Mouse (Mus musculus) mature B cell (primary cell): ENCODE results near the gene Eif3b.

Experiments used
- in situ Hi-C: fragments of 300-500 bp; cut with MboI; formaldehyde crosslinking; loops from 2 replicates; pipeline ENCODE4 v1.14.3; 2019

The Eif3b gene

DNA sequence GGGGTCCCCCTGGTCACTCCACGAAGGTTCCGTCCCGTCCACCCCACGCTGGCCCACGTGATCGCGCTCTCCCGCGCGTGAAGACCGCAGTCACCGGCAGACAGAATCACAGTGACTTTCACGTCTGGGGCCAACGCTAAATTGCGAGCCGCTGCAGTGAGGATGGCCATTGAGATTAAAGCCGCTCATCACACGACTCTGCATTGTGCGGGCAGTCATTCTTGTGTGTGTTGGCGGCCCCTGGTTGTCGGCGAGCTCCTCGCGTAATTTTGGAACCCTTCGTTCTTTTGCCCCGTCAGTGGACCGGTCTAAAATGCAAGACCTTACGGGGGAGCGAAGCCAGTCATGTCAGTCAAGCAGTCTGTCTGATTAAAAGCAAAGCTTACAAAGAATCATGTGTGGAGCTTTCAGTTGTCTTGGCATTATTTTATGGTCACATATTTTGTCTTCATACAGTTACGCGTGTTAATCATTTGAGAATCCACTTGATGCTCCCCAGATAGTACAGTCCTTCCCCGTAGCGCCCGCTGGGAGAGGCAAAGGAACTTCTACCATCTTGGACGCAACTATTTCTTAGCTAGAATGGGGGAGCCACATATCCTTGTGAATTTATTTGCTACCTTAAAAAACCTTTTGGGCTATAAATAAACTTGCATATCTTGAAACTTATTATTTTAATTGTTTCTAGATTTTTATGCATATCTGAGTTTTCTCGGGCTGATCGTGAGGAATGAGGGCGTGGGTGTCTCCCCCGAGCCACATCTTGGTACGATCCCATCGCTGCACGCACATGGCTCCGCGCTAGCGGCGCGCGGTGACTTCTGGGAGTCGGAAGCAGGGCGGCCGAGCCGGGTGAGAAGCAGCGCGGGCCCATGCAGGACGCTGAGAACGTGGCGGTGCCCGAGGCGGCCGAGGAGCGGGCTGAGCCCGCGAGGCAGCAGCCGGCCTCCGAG lies at the start of gene Eif3b:
TSS of gene Eif3b (plus strand) at position 840 of the 953 bp plus-strand sequence.
- in situ Hi-C loops = loop anchor here (25.0 kb wide), 1 partner anchor 581 kb away; the partner anchor contains the start of genes Gm26938 and Psmg3

GRCm38 (mm10) chr5:140369466-140369865 lies 49.7 kb upstream of the Eif3b start:
- in situ Hi-C loops = no loop called here

GRCm38 (mm10) chr5:140370446-140371254 lies 48.5 kb upstream of the Eif3b start:
- in situ Hi-C loops = no loop called here

DNA sequence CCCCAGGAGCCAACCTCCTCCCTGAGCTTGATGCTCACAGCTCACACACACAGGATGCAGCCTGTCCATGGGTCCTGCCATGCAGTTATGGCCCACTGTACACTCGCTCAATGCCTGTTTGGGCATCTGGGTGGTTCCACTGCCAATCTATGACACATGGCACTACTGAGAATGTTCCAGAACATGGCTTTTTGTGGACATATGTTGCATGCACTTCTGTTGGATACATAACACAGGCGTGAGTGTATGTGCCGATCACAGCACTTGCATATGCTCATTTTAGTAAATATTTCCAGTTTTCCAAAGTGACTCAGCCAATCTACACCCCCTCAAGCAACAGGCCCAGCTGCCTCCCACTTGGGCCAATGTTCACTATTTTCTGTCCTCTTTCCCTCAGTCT lies 47.5 kb upstream of the Eif3b start:
- in situ Hi-C loops = no loop called here

- in situ Hi-C loops = no loop called here
Observed at GRCm38 (mm10) chr5:140373711-140374110, 45.4 kb upstream of the Eif3b start.

DNA sequence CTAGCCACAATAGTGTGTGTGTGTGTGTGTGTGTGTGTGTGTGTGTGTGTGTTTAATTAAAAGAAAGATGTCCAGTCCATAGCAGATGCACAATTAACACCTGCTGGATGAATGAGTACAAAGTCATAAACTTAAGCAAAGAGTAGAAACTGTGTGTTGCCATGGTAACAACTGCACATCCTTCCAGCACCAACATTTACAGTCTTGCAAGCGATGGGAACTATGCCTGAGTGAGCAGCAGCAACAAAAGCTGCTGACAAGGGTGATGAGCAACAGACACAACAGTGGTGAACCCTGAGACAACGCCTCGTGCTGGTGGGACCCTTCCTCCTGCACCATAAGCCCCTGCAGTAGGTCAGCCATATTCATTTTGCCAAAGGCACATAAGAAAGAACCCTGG lies 44.9 kb upstream of the Eif3b start:
- in situ Hi-C loops = no loop called here

DNA sequence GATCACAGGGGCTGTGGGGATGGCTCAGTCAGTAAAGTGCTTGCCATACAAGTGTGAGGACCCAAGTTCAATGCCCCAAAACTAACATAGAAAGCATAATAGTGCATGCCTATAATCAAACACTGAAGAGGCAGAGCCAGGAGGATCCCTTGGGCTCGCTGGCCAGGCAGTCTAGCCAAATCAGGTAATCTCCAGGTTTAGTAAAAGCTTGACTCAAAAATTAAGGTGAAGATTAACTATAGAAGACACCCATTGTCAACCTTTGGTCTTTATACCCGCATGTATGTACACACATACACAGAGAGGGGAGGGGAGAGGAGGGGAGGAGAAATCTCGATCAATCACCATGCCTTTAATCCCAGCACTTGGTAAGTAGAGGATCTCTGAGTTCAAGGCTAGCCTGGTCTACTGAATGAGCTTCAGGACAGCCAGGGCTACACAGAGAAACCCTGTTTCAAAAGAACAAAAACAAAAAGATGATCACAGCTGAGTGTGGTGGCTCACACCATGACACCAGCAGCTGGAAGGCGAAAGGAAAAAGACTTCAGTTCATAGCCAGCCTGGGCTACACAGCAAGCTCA lies 43.8 kb upstream of the Eif3b start:
- in situ Hi-C loops = no loop called here

- in situ Hi-C loops = no loop called here
Observed at GRCm38 (mm10) chr5:140378121-140378853, 40.8 kb upstream of the Eif3b start.

DNA sequence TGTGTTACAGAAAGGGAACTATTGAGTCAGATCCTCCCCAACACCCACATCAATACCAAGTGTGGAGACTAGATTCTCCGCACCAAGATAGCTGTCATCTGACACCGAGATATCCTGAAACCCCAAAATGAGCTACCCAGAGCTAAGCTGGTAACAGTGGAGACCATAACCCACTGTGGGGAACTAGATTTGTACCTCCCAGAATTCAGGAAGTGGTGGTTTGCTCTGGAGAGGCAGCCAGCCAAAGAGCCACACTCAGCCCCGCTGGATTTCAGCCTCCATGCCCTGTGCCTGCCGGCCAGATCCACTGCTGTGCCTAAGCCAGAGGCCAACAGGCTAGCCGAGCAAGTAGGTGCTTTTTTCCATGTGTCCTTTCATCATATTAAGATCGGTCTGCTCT lies 39.8 kb upstream of the Eif3b start:
- in situ Hi-C loops = no loop called here

GRCm38 (mm10) chr5:140381156-140381555 lies 38.0 kb upstream of the Eif3b start:
- in situ Hi-C loops = no loop called here

DNA sequence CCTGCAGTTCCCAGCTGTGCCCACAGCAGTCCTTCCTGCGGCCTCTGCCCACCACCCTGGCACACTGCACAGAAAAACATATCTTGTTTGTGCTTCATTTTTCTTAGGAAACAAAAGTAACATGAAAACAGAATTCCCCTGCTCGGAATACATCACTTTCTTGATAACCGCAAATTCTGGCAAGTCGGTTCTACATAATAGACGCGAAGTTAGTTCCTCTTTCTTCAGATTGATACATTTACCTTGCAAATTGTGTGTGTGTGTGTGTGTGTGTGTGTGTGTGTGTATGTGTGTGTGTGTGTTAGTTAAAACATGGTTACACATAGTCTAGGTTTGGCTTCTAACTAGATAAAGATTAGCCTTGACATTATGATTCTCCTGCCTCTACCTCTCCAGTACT lies 36.4 kb upstream of the Eif3b start:
- in situ Hi-C loops = no loop called here

DNA sequence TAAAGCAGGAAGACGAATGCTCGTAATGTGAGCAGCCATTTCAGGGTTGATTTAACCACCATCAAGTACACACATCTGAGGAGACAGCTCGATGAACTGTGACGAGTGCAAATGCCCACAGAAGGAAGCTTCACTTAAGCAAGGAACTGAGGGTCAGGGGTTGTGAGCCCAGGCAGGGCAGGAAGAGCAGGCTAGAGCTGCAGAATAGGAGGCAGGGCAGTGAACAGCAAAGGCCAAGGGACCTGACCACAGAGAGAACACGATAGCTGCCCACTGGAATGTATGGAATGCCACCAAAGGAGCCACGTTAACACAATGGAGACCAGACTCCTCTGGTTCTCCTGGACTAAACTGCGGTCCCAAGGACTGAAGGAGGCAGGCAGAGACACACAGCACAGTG lies 35.6 kb upstream of the Eif3b start:
- in situ Hi-C loops = no loop called here

GRCm38 (mm10) chr5:140384462-140384861 lies 34.7 kb upstream of the Eif3b start:
- in situ Hi-C loops = no loop called here

- in situ Hi-C loops = no loop called here
Observed at GRCm38 (mm10) chr5:140387236-140387635, 31.9 kb upstream of the Eif3b start.

DNA sequence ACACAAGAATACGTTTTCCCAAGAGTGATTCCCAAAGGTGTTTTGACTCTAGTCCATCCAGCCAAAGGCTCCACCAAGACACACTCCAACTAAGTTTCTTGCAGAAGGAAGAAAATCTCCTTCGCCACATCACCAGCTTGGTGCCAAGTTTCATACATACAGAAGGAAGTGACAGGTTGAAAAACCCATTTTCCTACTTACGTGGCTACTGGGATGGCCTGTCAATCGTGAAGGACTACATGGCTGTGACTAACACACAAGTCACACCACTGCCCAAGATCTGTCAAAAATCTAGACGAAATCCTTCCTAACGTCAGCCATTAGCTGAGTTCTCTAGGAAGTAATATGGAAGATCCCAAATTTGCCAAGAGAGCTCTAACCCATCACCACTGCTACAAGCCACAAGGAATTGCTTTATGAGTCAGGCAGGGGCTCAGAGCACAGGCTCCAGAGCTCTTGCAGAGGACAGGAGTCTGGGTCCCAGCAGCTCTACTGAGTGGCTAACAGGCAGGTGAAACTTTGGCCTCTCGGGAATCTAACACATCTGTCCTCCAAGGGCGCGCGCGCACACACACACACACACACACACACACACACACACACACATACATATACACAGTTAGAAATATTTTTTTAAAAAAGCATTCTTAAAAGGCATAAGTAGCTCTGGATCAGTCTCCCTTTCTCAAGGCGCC lies 31.2 kb upstream of the Eif3b start:
- in situ Hi-C loops = no loop called here

GRCm38 (mm10) chr5:140388588-140389576 lies 30.2 kb upstream of the Eif3b start, which contains the start of gene Snx8:
TSS of gene Snx8 (minus strand) at chr5:140389262.
- in situ Hi-C loops = no loop called here

- in situ Hi-C loops = no loop called here
Observed at GRCm38 (mm10) chr5:140389647-140390046, 29.5 kb upstream of the Eif3b start.

DNA sequence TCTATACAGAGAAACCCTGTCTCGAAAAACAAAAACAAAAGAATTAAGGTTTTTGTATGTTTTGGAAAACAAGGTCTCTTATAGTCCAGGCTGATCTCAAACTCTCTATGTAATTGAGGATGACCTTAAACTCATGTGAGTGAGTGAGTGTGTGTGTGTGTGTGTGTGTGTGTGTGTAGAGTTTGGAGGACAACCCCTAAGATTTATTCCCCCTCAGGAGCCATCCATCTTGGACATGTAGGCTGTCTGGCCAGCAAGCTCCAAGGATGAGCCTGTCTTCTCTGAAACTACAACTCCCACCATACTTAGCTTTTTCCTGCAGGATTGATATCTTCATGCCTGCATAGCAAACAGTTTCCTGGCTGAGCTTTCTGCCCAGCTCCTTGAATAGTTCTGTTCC lies 27.7 kb upstream of the Eif3b start:
- in situ Hi-C loops = no loop called here

DNA sequence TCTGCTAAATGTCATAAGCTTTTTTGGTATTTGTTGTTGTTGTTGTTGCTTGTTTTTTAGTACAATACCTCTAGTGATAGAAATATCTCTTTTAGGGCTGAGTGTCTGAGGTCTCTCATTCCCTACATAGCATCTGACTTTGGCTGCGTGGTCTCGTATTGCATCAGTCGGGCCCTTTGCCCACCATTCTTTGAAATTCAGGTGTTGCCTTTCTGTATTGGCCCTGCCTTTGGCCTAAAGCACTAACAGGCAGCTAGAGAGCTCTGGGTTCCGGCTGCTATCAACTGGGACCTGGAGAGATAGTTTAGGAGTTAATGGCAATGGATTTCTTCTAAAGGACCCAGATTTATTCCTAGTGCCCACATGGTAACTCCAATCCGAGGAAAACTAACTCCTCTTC lies 27.1 kb upstream of the Eif3b start:
- in situ Hi-C loops = no loop called here

GRCm38 (mm10) chr5:140392701-140393100 lies 26.4 kb upstream of the Eif3b start:
- in situ Hi-C loops = no loop called here
